Comparison of ENCODE assay signal across 16 mouse cellular contexts in genomic region chr3:65416571-65416970, GRCm38 (mm10).
"Had no signal": no experiment of that assay in that cellular context is flagged by ENCODE, and none has a peak within 500 bp of the region (broad histone marks: within the 10 kb centered on the region; RNA-seq: fewer than 3 reads in every experiment).

No protein-coding gene starts in this region.

- H3K27ac ChIP-seq: liver, embryonic 15.5 days; macrophage; midbrain, embryonic 10.5 days; midbrain, embryonic 12.5 days; neural tube, embryonic 12.5 days; stomach, embryonic 15.5 days; stomach, postnatal 0 days had no signal

- H3K9me3 ChIP-seq: liver, embryonic 15.5 days; midbrain, embryonic 10.5 days; midbrain, embryonic 12.5 days; neural tube, embryonic 12.5 days; stomach, embryonic 15.5 days had no signal

- H3K27me3 ChIP-seq: liver, embryonic 15.5 days; midbrain, embryonic 12.5 days; neural tube, embryonic 12.5 days; stomach, embryonic 15.5 days had no signal

- H3K36me3 ChIP-seq: liver, embryonic 15.5 days; midbrain, embryonic 10.5 days; midbrain, embryonic 12.5 days; neural tube, embryonic 12.5 days; stomach, embryonic 15.5 days had no signal

- DNase-seq: lung, adult 18-20 months; lung, embryonic 14.5 days; lung, postnatal 14 days; lung, postnatal 36 days; midbrain, embryonic 14.5 days; right cerebral cortex, postnatal 14 days; thymus, adult 2 months; thymus, postnatal 25 days; thymus, postnatal 4 days had no signal

- H3K4me1 ChIP-seq: liver, embryonic 15.5 days; midbrain, embryonic 12.5 days; neural tube, embryonic 12.5 days; stomach, embryonic 15.5 days had no signal

- H3K9ac ChIP-seq: liver, embryonic 15.5 days; lung, embryonic 14.5 days; midbrain, embryonic 12.5 days; neural tube, embryonic 12.5 days; stomach, embryonic 15.5 days had no signal

- H3K4me3 ChIP-seq: liver, embryonic 15.5 days; midbrain, embryonic 10.5 days; midbrain, embryonic 12.5 days; neural tube, embryonic 12.5 days; stomach, embryonic 15.5 days had no signal

- H3K4me2 ChIP-seq: liver, embryonic 15.5 days; lung, embryonic 14.5 days; midbrain, embryonic 12.5 days; neural tube, embryonic 12.5 days; stomach, embryonic 15.5 days had no signal
